In the genomic region with DNA sequence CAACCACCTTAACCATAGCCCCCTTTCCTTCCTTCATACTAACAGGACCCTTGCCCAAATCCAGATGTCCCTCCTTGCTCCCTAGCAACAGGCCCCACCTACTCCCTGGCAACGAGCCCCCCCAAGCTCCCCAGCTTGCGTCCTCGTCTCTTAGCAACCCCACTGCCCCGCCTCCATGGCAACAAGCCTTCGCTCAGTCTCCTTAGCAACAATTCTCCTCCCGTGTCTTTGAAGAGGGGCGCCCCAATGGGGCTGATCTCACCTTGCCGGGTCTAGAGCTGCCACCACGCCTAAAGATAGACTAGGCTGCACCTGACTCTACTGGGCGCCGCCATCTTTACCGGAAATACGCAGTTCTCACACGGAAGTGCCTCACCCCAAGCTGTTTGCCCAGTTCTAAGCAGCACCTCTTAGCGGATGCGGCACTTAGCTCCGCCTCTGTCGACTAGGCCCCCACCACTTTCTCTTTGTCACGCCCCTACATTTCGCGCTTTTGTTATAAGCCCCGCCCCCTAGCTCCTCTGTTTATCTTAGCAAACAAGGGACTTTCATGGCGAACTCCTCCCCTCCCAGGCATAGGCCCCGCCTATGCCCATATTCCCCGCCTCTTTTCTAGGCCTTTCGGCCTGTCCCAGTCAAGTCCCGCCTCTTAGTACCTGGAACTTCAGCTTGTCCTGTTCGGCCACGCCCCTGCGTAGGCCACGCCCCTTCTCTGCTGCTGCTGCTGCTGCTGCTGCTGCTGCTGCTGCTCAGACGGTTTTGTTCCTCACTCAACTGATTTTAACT, we compare ENCODE assay signal across 8 mouse cellular contexts. TPM values are rescaled to one million over a fixed set of nuclear protein-coding genes. Genes with fewer than 3 reads are reported as not detected.
A peak's percentile ranks its signal among the peaks of the same experiment; 100 is the strongest.
DNase-seq lines count a peak whose midpoint lies in the region; ATAC-seq and TF ChIP-seq lines count a peak whose summit lies in the region.

Gene Hspbp1, minus strand, starts transcription at position 437 of the 786 bp plus-strand sequence.

- peak within 1 kb of the TSS; percentile 78 for H3K4me2 ChIP-seq in kidney, embryonic 14.5 days (replicated peaks; ENCODE audit: low read depth, low read length)
- peak within 1 kb of the TSS; percentile 93 for H3K4me2 ChIP-seq in limb, embryonic 15.5 days

- DNase-seq in A20 (ENCODE audit: low read depth, low spot score), result peak; percentile 100
- DNase-seq in heart, adult 9 months (ENCODE audit: low spot score in 2 of 2), result peak; percentile 97 to 98
- peak; percentile 93 to 95 for DNase-seq in monocyte, adult 2 months (ENCODE audit: low read depth in 1 of 2, low spot score in 2 of 2)
- peak; percentile 96 to 98 for DNase-seq in spleen, postnatal 36 days (ENCODE audit: low spot score in 2 of 2)

- H3K9ac ChIP-seq in kidney, embryonic 14.5 days (ENCODE audit: low read depth, low read length), result peak within 1 kb of the TSS; percentile 50
- H3K9ac ChIP-seq in limb, embryonic 15.5 days, result peak within 1 kb of the TSS; percentile 45

- ATAC-seq in kidney, embryonic 14.5 days (ENCODE audit: low FRiP score, low TSS enrichment), result peak; percentile 98
- ATAC-seq in limb, embryonic 15.5 days (ENCODE audit: insufficient number of reproducible peaks, low FRiP score, low TSS enrichment, low read depth), result peak; percentile 97

- peak within 1 kb of the TSS; percentile 37 for H3K27ac ChIP-seq in bone marrow macrophage, adult 2 months (ENCODE audit: insufficient read depth, low read depth, low read length)
- no peak within 1 kb of the TSS for H3K27ac ChIP-seq in embryonic fibroblast, embryonic 13.5 days (ENCODE audit: insufficient read depth, low read length)
- H3K27ac ChIP-seq in kidney, embryonic 14.5 days (ENCODE audit: low read depth, low read length), result peak within 1 kb of the TSS; percentile 52; the same call in 1 of the 2 replicates
- H3K27ac ChIP-seq in limb, embryonic 15.5 days, result peak within 1 kb of the TSS; percentile 68

- no peak for TF ChIP-seq POLR2A in bone marrow macrophage, adult 2 months (IDR thresholded peaks at IDR 0.05; ENCODE audit: borderline replicate concordance, low read depth, low read length)
- TF ChIP-seq POLR2A in embryonic fibroblast, embryonic 13.5 days (IDR thresholded peaks at IDR 0.05; ENCODE audit: low read depth, low read length), result peak; percentile 56

- H3K9me3 ChIP-seq in kidney, embryonic 14.5 days (ENCODE audit: control insufficient read depth, low read length), result no peaks in the 10 kb centered on the region
- H3K9me3 ChIP-seq in limb, embryonic 15.5 days, result no peaks in the 10 kb centered on the region

- WGBS in kidney, embryonic 14.5 days, result under 1% methylated on average over 32 of the region's 32 CpGs
- WGBS in limb, embryonic 15.5 days, result under 1% methylated on average over 32 of the region's 32 CpGs

- H3K27me3 ChIP-seq in kidney, embryonic 14.5 days (ENCODE audit: control insufficient read depth, insufficient read depth, low read length), result no peaks in the 10 kb centered on the region
- no peaks in the 10 kb centered on the region for H3K27me3 ChIP-seq in limb, embryonic 15.5 days

- peak within 1 kb of the TSS; percentile 84 for H3K4me3 ChIP-seq in bone marrow macrophage, adult 2 months (ENCODE audit: insufficient read depth, low read length)
- H3K4me3 ChIP-seq in embryonic fibroblast, embryonic 13.5 days (ENCODE audit: insufficient read depth, low read length), result peak within 1 kb of the TSS; percentile 94
- peak within 1 kb of the TSS; percentile 83 for H3K4me3 ChIP-seq in kidney, embryonic 14.5 days (ENCODE audit: low read length)
- peak within 1 kb of the TSS; percentile 82 for H3K4me3 ChIP-seq in limb, embryonic 15.5 days

- peaks cover 17% of the 10 kb centered on the region for H3K36me3 ChIP-seq in kidney, embryonic 14.5 days (ENCODE audit: control insufficient read depth, insufficient read depth, low read length)
- peaks cover 13% of the 10 kb centered on the region; the same call in 1 of the 2 replicates for H3K36me3 ChIP-seq in limb, embryonic 15.5 days

- no peak for TF ChIP-seq CTCF in bone marrow macrophage, adult 2 months (IDR thresholded peaks at IDR 0.05; ENCODE audit: low read depth, low read length)
- TF ChIP-seq CTCF in embryonic fibroblast, embryonic 13.5 days (IDR thresholded peaks at IDR 0.05; ENCODE audit: borderline replicate concordance, insufficient read depth, low read length), result no peak

- peaks cover 15% of the 10 kb centered on the region for H3K4me1 ChIP-seq in bone marrow macrophage, adult 2 months (ENCODE audit: control insufficient read depth, insufficient read depth, low read length)
- H3K4me1 ChIP-seq in embryonic fibroblast, embryonic 13.5 days (ENCODE audit: control insufficient read depth, insufficient read depth, low read length), result peaks cover 2% of the 10 kb centered on the region
- peaks cover 7% of the 10 kb centered on the region; the same call in 1 of the 2 replicates for H3K4me1 ChIP-seq in kidney, embryonic 14.5 days (ENCODE audit: control insufficient read depth, insufficient read depth, low read length)
- H3K4me1 ChIP-seq in limb, embryonic 15.5 days, result peaks cover 9% of the 10 kb centered on the region

RNA-seq across cellular contexts. Expression of gene Hspbp1, which starts in this region (rescaled TPM):
- 24.7 and 26.7 TPM in 2 replicates for polyA plus RNA-seq in bone marrow macrophage, adult 2 months (2012; ENCODE audit: insufficient read depth, insufficient read length, missing spikeins)
- 31.3 and 32.1 TPM in 2 replicates for polyA plus RNA-seq in embryonic fibroblast, embryonic 13.5 days (2011; ENCODE audit: insufficient read length, low read depth, missing spikeins)
- polyA plus RNA-seq in kidney, embryonic 14.5 days (2014; fragmentation: Nextera tagmentation; extraction: Ambion mirVana), result 113 and 140 TPM in 2 replicates
- polyA plus RNA-seq in limb, embryonic 15.5 days (2015; fragmentation: Nextera tagmentation; extraction: Ambion mirVana), result 81.3 and 85.8 TPM in 2 replicates
